Mouse (Mus musculus) lung, adult 2 months (tissue): Measurements from ENCODE around the gene Uvrag.

Source experiments
- CTCF ChIP-seq: fragments of 200-500 bp; IDR thresholded peaks from 2 replicates; pipeline ENCODE4 v1.5.1; 2011; ENCODE audit warnings: mild to moderate bottlenecking, low read length, control low read depth; ENCODE audit not compliant: insufficient read depth
- POLR2A ChIP-seq: fragments of 200-500 bp; IDR thresholded peaks from 2 replicates; pipeline ENCODE4 v1.6.1; 2011; ENCODE audit warnings: low read depth, mild to moderate bottlenecking, control low read depth, low read length, borderline replicate concordance; ENCODE audit errors: extremely low read depth

- no peak for TF ChIP-seq POLR2A
- TF ChIP-seq CTCF, result no peak
Observed at GRCm38 (mm10) chr7:98894768-98895167, 246.2 kb downstream of the Uvrag start.
